Mouse (Mus musculus): ENCODE measurements around the gene Bsph2.

Gene Bsph2

DNA sequence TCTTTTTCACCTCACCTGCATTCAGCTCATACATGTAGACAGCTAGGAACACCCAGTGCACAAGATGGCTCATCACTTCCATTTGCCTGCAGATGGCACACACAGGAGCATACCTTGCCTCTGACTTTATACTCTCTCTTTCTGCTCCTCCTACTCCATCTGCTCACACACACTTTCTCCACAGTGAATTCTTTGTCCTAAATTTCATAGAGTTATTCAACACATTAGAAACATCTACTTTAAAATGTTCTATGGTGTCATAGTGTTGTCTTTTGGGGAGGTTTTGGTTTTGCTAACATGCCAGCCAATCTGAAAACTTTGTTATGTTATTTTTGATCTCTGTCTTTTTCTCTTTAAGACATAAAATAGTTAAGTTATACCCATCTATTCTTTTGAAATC lies at the start of gene Bsph2:
Gene Bsph2 (minus strand): TSS at position 101 of the 400 bp plus-strand sequence.
- DNase-seq, result no peak

DNA sequence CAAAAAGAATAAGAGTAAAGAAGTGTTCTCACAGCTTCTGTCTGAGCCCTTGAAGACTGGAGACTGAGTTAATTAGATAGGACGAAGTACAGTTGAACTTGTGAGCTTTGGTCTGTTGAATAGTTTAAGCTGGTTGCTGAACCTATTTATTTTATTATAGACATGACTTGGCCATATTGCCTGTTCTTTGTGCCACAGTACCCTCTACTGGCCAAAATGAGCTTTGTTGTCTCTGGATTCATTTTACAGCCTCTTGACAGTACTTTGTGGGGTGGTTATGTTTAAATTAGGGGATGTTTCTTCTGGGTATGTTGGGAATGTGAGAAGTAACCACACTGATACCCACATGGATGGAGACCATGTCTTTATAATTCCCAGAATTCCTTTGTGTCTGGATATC lies 59.3 kb downstream of the Bsph2 start:
- DNase-seq, result no peak

Measured in cerebellum, adult 11 months (tissue).